Mouse (Mus musculus): ENCODE measurements around the gene Plxna2.

- TF ChIP-seq POLR2A (IDR thresholded peaks at IDR 0.05; ENCODE audit: control insufficient read depth, extremely low read depth, insufficient read depth, low read length, poor library complexity) (no peak), CTCF (IDR thresholded peaks at IDR 0.05; ENCODE audit: borderline replicate concordance, control insufficient read depth, extremely low read depth, insufficient read depth, low read length, poor library complexity) (no peak)
Measured at GRCm38 (mm10) chr1:194675891-194676200, 57.8 kb downstream of the Plxna2 start.
